Mouse (Mus musculus) liver, adult (tissue): ENCODE measurements around the gene Gm48552.

Experiments used
- GATA4 ChIP-seq: IDR thresholded peaks from 2 replicates; pipeline ENCODE4 v1.6.1; 2014; ENCODE audit warnings: mild to moderate bottlenecking, low read length; ENCODE audit not compliant: insufficient replicate concordance

The Gm48552 gene

GRCm38 (mm10) chr10:81433541-81434289, 44.9 kb downstream of the Gm48552 start:
- TF ChIP-seq GATA4, result peak; percentile 44; the same call in 1 of the 2 replicates

GRCm38 (mm10) chr10:81434361-81435263, 45.8 kb downstream of the Gm48552 start:
- no peak for TF ChIP-seq GATA4

GRCm38 (mm10) chr10:81435436-81435835, 46.6 kb downstream of the Gm48552 start:
- TF ChIP-seq GATA4, result no peak
